Mouse (Mus musculus) ES-Bruce4 (cell line): ENCODE results near the gene Ep300. TPM values are rescaled to one million over a fixed set of nuclear protein-coding genes. Genes with fewer than 3 reads are reported as not detected.

ENCODE experiments used
- H3K27ac ChIP-seq: 2 replicates; pipeline ENCODE4 v1.5.1; 2012; ENCODE audit warnings: low read length, inconsistent platforms; ENCODE audit not compliant: insufficient read depth
- H3K27me3 ChIP-seq: 2 replicates; pipeline ENCODE4 v1.6.1; 2012; ENCODE audit warnings: mild to moderate bottlenecking, low read length, inconsistent platforms; ENCODE audit not compliant: control insufficient read depth, poor library complexity, insufficient read depth, severe bottlenecking
- H3K36me3 ChIP-seq: 2 replicates; pipeline ENCODE4 v1.6.1; 2012; ENCODE audit warnings: inconsistent platforms, mild to moderate bottlenecking, low read length, moderate library complexity; ENCODE audit not compliant: control insufficient read depth, poor library complexity, insufficient read depth, severe bottlenecking
- H3K4me1 ChIP-seq: one replicate; pipeline ENCODE4 v1.8.1; 2011; ENCODE audit warnings: low read length; ENCODE audit not compliant: control insufficient read depth, insufficient read depth
- H3K4me3 ChIP-seq: 2 replicates; pipeline ENCODE4 v1.5.1; 2011; ENCODE audit warnings: low read depth, mild to moderate bottlenecking, low read length
- H3K9ac ChIP-seq: 2 replicates; pipeline ENCODE4 v1.6.1; 2012; ENCODE audit warnings: low read depth, mild to moderate bottlenecking, inconsistent platforms; ENCODE audit not compliant: poor library complexity, severe bottlenecking
- H3K9me3 ChIP-seq: replicated peaks from 2 replicates; pipeline ENCODE4 v1.6.1; 2012; ENCODE audit warnings: mild to moderate bottlenecking, low read length, inconsistent platforms; ENCODE audit not compliant: control insufficient read depth, poor library complexity, insufficient read depth, severe bottlenecking
- CTCF ChIP-seq: IDR thresholded peaks from one replicate; pipeline ENCODE4 v1.8.1; 2011; ENCODE audit warnings: low read depth, low read length
- EP300 ChIP-seq: IDR thresholded peaks from 2 replicates; pipeline ENCODE4 v1.6.1; 2011; ENCODE audit warnings: low read depth, low read length; ENCODE audit not compliant: insufficient read depth
- POLR2A ChIP-seq: IDR thresholded peaks from one replicate; pipeline ENCODE4 v1.8.1; 2011; ENCODE audit warnings: low read length; ENCODE audit not compliant: insufficient read depth
- polyA plus RNA-seq: library from polyadenylated mRNA; stranded (reverse); fragments of >200 nt; gene quantifications from 2 replicates; pipeline ENCODE4 v1.2.4, GENCODE M21; 2011; ENCODE audit warnings: low read depth; ENCODE audit not compliant: missing spikeins, insufficient read depth, insufficient read length

Gene Ep300
- polyA plus RNA-seq, 1 experiment = 122 TPM

DNA sequence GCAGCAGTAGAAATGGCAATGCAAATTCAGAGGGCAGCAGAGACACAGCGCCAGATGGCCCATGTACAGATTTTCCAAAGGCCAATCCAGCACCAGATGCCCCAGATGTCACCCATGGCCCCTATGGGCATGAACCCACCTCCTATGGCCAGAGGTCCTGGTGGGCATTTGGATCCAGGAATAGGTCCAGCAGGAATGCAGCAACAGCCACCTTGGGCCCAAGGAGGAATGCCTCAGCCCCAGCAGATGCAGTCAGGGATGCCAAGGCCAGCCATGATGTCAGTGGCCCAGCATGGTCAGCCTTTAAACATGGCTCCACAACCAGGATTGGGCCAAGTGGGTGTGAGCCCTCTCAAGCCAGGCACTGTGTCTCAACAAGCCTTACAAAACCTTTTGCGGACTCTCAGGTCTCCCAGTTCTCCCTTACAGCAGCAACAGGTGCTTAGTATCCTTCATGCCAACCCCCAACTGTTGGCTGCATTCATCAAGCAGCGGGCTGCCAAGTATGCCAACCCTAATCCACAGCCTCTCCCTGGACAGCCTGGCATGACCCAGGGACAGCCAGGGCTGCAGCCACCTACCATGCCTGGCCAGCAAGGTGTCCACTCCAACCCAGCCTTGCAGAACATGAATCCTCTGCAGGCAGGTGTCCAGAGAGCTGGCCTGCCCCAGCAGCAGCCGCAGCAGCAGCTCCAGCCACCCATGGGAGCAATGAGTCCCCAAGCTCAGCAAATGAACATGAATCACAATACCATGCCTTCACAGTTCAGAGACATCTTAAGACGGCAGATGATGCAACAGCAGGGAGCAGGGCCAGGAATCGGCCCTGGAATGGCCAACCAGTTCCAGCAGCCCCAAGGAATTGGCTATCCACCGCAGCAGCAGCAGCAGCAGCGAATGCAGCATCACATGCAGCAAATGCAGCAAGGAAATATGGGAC lies 64.6 kb downstream of the Ep300 start:
- Histone ChIP-seq H3K4me3 (no peak overlapping the region), H3K4me1 (no peaks in the 10 kb centered on the region), H3K9ac (no peak overlapping the region), H3K27ac (no peak overlapping the region), H3K36me3 (peaks cover 39% of the 10 kb centered on the region), H3K9me3 (no peaks in the 10 kb centered on the region), H3K27me3 (no peaks in the 10 kb centered on the region)
- TF ChIP-seq POLR2A (no peak), EP300 (no peak), CTCF (no peak)

- peaks cover 32% of the 10 kb centered on the region for H3K36me3 ChIP-seq
- H3K27me3 ChIP-seq = no peaks in the 10 kb centered on the region
- H3K27ac ChIP-seq = no peak overlapping the region
- no peak overlapping the region for H3K9ac ChIP-seq
- no peak overlapping the region for H3K4me3 ChIP-seq
- no peaks in the 10 kb centered on the region for H3K9me3 ChIP-seq
- no peaks in the 10 kb centered on the region for H3K4me1 ChIP-seq
- TF ChIP-seq POLR2A = no peak
- no peak for TF ChIP-seq EP300
- TF ChIP-seq CTCF = no peak
Measured at GRCm38 (mm10) chr15:81650636-81651035, 65.5 kb downstream of the Ep300 start.

- TF ChIP-seq POLR2A (no peak), CTCF (no peak), EP300 (no peak)
- Histone ChIP-seq H3K9ac (no peak overlapping the region), H3K36me3 (no peaks in the 10 kb centered on the region), H3K4me1 (no peaks in the 10 kb centered on the region), H3K27ac (peak overlapping the region; percentile 21; the same call in 1 of the 2 replicates), H3K27me3 (no peaks in the 10 kb centered on the region), H3K9me3 (no peaks in the 10 kb centered on the region), H3K4me3 (no peak overlapping the region)
Measured at GRCm38 (mm10) chr15:81661701-81662100, 76.5 kb downstream of the Ep300 start.

- H3K4me1 ChIP-seq = no peaks in the 10 kb centered on the region
- H3K27me3 ChIP-seq = no peaks in the 10 kb centered on the region
- H3K27ac ChIP-seq = peak overlapping the region; percentile 87
- no peaks in the 10 kb centered on the region for H3K9me3 ChIP-seq
- H3K36me3 ChIP-seq = peaks cover 13% of the 10 kb centered on the region
- H3K9ac ChIP-seq = peak overlapping the region; percentile 36; the same call in 1 of the 2 replicates
- peak overlapping the region; percentile 10; the same call in 1 of the 2 replicates for H3K4me3 ChIP-seq
- TF ChIP-seq CTCF (no peak), EP300 (0 out of 2 replicates have a peak, but pooled peaks have one; percentile 13), POLR2A (no peak)
Measured at GRCm38 (mm10) chr15:81663281-81663680, 78.1 kb downstream of the Ep300 start.

GRCm38 (mm10) chr15:81663697-81664561 lies 78.8 kb downstream of the Ep300 start, which contains the start of gene L3mbtl2:
L3mbtl2 (plus strand) TSS chr15:81663889.
- H3K4me1 ChIP-seq = no peaks in the 10 kb centered on the region

More at GRCm38 (mm10) chr15:81663697-81664561, 78.8 kb downstream of the Ep300 start, which contains the start of gene L3mbtl2:
- peak within 1 kb of the TSS; percentile 87 for H3K27ac ChIP-seq
- peaks cover 18% of the 10 kb centered on the region for H3K36me3 ChIP-seq
- TF ChIP-seq POLR2A (peak; percentile 49), CTCF (no peak)
- H3K9me3 ChIP-seq = no peaks in the 10 kb centered on the region
- H3K9ac ChIP-seq = peak within 1 kb of the TSS; percentile 52
- H3K27me3 ChIP-seq = no peaks in the 10 kb centered on the region
- peak within 1 kb of the TSS; percentile 97 for H3K4me3 ChIP-seq
